In the genomic region with DNA sequence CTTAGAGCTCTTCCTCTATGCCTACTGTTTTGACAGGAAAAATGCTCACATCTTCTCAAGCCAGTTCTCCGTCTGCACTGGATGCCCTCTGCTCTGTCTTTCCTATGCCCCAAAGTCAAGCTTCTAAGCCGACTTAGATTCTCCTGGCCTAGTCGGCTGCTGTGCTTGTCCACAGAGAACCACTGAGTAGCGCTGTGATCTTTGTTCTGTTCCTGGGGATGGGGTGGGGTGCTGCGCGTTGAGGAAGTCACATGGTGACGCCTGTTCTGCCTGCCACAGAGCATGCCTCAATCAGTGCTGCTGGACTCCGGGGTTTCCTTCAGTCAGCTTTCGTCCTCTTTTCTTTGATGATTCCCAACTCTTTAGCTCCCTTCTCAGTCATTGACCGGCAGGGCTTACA, we compare ENCODE assay signal across 10 mouse cellular contexts. TPM values are rescaled to one million over a fixed set of nuclear protein-coding genes. Genes with fewer than 3 reads are reported as not detected.
A peak's percentile ranks its signal among the peaks of the same experiment; 100 is the strongest.
DNase-seq lines count a peak whose midpoint lies in the region; ATAC-seq and TF ChIP-seq lines count a peak whose summit lies in the region.
"Had no signal": no experiment of that assay in that cellular context is flagged by ENCODE, and none has a peak within 500 bp of the region (broad histone marks: within the 10 kb centered on the region; RNA-seq: fewer than 3 reads in every experiment).

No protein-coding gene starts in this region.

- no peak for TF ChIP-seq POLR2A in spleen, adult 2 months (IDR thresholded peaks at IDR 0.05; ENCODE audit: low read depth, low read length)

- no peak overlapping the region for H3K27ac ChIP-seq in spleen, adult 2 months (ENCODE audit: insufficient read depth, low read length)
- H3K27ac ChIP-seq: limb, embryonic 15.5 days had no signal

- 51% methylated on average over 10 of the region's 10 CpGs for WGBS in spleen, adult 2 months

- H3K27me3 ChIP-seq in spleen, adult 2 months (ENCODE audit: control insufficient read depth, insufficient read depth, low read length), result no peaks in the 10 kb centered on the region
- H3K27me3 ChIP-seq: limb, embryonic 15.5 days had no signal

- peak; percentile 57; the same call in 1 of the 2 replicates for ATAC-seq in frontal cortex, adult (ENCODE audit: low TSS enrichment)
- peak; percentile 59 to 92 for ATAC-seq in hematopoietic stem cell, adult 5-6 weeks (replicated peaks in 1 of 2; ENCODE audit: insufficient read depth in 1 of 2, low FRiP score in 2 of 2, low TSS enrichment in 1 of 2, low read depth in 1 of 2, poor library complexity in 2 of 2, severe bottlenecking in 2 of 2)

- no peak overlapping the region for H3K4me3 ChIP-seq in spleen, adult 2 months (ENCODE audit: extremely low read depth, insufficient read depth, insufficient read length)
- H3K4me3 ChIP-seq: limb, embryonic 15.5 days had no signal

- no peak for DNase-seq in frontal cortex, postnatal 14 days (ENCODE audit: low spot score in 2 of 2)
- peak in 1 of 2 experiments; percentile 20 for DNase-seq in spleen, adult 2 months (ENCODE audit: low read depth in 1 of 2, low spot score in 2 of 2)
- no peak for DNase-seq in spleen, adult 12 weeks (ENCODE audit: low spot score)
- DNase-seq in retina, embryonic 14.5 days (ENCODE audit: low spot score), result peak; percentile 11
- DNase-seq in right cerebral cortex, postnatal 4 days, result no peak
- DNase-seq in kidney, adult 11 months, result no peak
- DNase-seq: cerebellum, adult 2 months had no signal

- no peaks in the 10 kb centered on the region for H3K4me1 ChIP-seq in spleen, adult 2 months (ENCODE audit: control insufficient read depth, insufficient read depth, insufficient read length)
- H3K4me1 ChIP-seq: limb, embryonic 15.5 days had no signal

- H3K36me3 ChIP-seq in spleen, adult 2 months (ENCODE audit: control insufficient read depth, insufficient read depth, low read length), result no peaks in the 10 kb centered on the region
- H3K36me3 ChIP-seq: limb, embryonic 15.5 days had no signal

- TF ChIP-seq CTCF in spleen, adult 2 months (IDR thresholded peaks at IDR 0.05; ENCODE audit: extremely low read depth, insufficient read depth, insufficient read length, insufficient replicate concordance), result 0 out of 2 replicates have a peak, but pooled peaks have one; percentile 1

RNA-seq across cellular contexts. Expression of a gene that starts 8.4 kb away (rescaled TPM):
- 0.41 and 0.48 TPM in 2 replicates for polyA plus RNA-seq in spleen, adult 2 months (2012; rRNA removed)
- total RNA-seq in hematopoietic stem cell, adult 5-6 weeks (2017), result 2.8 and 3.4 TPM in 2 replicates
